Comparison of ENCODE assay signal across 8 mouse cellular contexts in genomic region chr14:31337406-31337805, GRCm38 (mm10). TPM values are rescaled to one million over a fixed set of nuclear protein-coding genes. Genes with fewer than 3 reads are reported as not detected.
DNase-seq lines count a peak whose midpoint lies in the region; ATAC-seq and TF ChIP-seq lines count a peak whose summit lies in the region.

No protein-coding gene starts in this region.

- peak; percentile 45 for ATAC-seq in common myeloid progenitor, adult 5-6 weeks (replicated peaks; ENCODE audit: low read depth, poor library complexity, severe bottlenecking)
- peak; percentile 26 for ATAC-seq in inflammation-experienced regulatory T-cells, adult 6 months

- no peak for TF ChIP-seq CTCF in liver, adult 2 months (IDR thresholded peaks at IDR 0.05; ENCODE audit: low read depth, low read length)

- H3K27ac ChIP-seq in liver, adult 2 months (replicated peaks; ENCODE audit: insufficient read depth, low read depth, low read length), result no peak overlapping the region

- WGBS in liver, adult 2 months, result 29% methylated on average over 7 of the region's 7 CpGs

- no peaks in the 10 kb centered on the region for H3K27me3 ChIP-seq in liver, adult 2 months (ENCODE audit: control insufficient read depth, insufficient read depth, low read length)

- H3K9ac ChIP-seq in liver, adult 2 months (ENCODE audit: low read depth, low read length), result no peak overlapping the region

- peaks cover 6% of the 10 kb centered on the region for H3K4me1 ChIP-seq in liver, adult 2 months (ENCODE audit: control insufficient read depth, insufficient read depth, low read length)

- H3K36me3 ChIP-seq in liver, adult 2 months (ENCODE audit: control insufficient read depth, insufficient read depth, low read length), result peaks cover 5% of the 10 kb centered on the region; the same call in 1 of the 2 replicates

- H3K79me2 ChIP-seq in liver, adult 2 months (ENCODE audit: control insufficient read depth, insufficient read depth, low read length), result peaks cover 6% of the 10 kb centered on the region; the same call in 1 of the 2 replicates

- no peak for TF ChIP-seq POLR2A in liver, adult 2 months (IDR thresholded peaks at IDR 0.05; ENCODE audit: extremely low read depth, insufficient read depth, low read length)

- no peak for DNase-seq in liver, adult 2 months (ENCODE audit: extremely low read depth, low read depth, low spot score)
- no peak for DNase-seq in liver
- DNase-seq in naive thymus-derived CD4-positive, alpha-beta T cell, adult 2 months (ENCODE audit: low read depth), result peak; percentile 57
- DNase-seq in layer of hippocampus, adult 9-11 months, result no peak
- DNase-seq in cerebellum, adult 11 months, result no peak
- DNase-seq in adrenal gland, postnatal 36 days, result no peak

- H3K4me3 ChIP-seq in liver, adult 2 months (ENCODE audit: insufficient read depth, low read depth, low read length), result peak overlapping the region; percentile 87

RNA-seq across cellular contexts. Expression of gene Capn7, which starts 1.0 kb away (rescaled TPM):
- total RNA-seq in liver, adult 2 months (2014; rRNA removed), result 34.8 and 38.1 TPM in 2 replicates
- polyA plus RNA-seq in liver, adult 2 months (2012; rRNA removed), result 6.1 and 6.7 TPM in 2 replicates
- 53.2 and 59.4 TPM in 2 replicates for total RNA-seq in common myeloid progenitor, adult 5-6 weeks (2017)
- polyA plus RNA-seq in inflammation-experienced regulatory T-cells, adult 6 months (2017; shearing (Covaris generic)), result 10 to 100 TPM; 18.0 to 20.5 (median 18.9) TPM
- 10 to 100 TPM; 43.5 to 45.0 TPM for total RNA-seq in adrenal gland, postnatal 36 days (2021)

RNA-seq across cellular contexts. Expression of gene Dnah1, which starts 13.7 kb away (rescaled TPM):
- total RNA-seq in liver, adult 2 months (2014; rRNA removed), result under 0.01 and 0.07 TPM in 2 replicates
- polyA plus RNA-seq in liver, adult 2 months (2012; rRNA removed), result 0.01 and 0.04 TPM in 2 replicates
- 0.10 and 0.23 TPM in 2 replicates for total RNA-seq in common myeloid progenitor, adult 5-6 weeks (2017)
- polyA plus RNA-seq in inflammation-experienced regulatory T-cells, adult 6 months (2017; shearing (Covaris generic)), result not detected
- total RNA-seq in adrenal gland, postnatal 36 days (2021), result 1 to 10 TPM; 1.5 to 1.7 TPM
